Mouse (Mus musculus) bone marrow, adult 2 months (tissue): ENCODE data around the gene Crcp. TPM values are rescaled to one million over a fixed set of nuclear protein-coding genes. Genes with fewer than 3 reads are reported as not detected.
A peak's percentile ranks its signal among the peaks of the same experiment; 100 is the strongest.

Source experiments
- H3K27ac ChIP-seq: fragments of 200-500 bp; 2 replicates; pipeline ENCODE4 v1.5.1; 2012; ENCODE audit warnings: low read depth, mild to moderate bottlenecking, control low read depth, inconsistent platforms, low read length; ENCODE audit not compliant: control insufficient read depth, poor library complexity, insufficient read depth
- H3K4me1 ChIP-seq: fragments of 200-500 bp; 2 replicates; pipeline ENCODE4 v1.6.1; 2011; ENCODE audit warnings: low read length; ENCODE audit not compliant: control insufficient read depth, insufficient read depth
- H3K4me3 ChIP-seq: fragments of 200-500 bp; replicated peaks from 2 replicates; pipeline ENCODE3; 2011; ENCODE audit warnings: mild to moderate bottlenecking, low read depth, low read length, control low read depth; ENCODE audit not compliant: control insufficient read depth
- CTCF ChIP-seq: fragments of 200-500 bp; IDR thresholded peaks from 2 replicates; pipeline ENCODE4 v1.5.1; 2011; ENCODE audit warnings: low read length, control low read depth; ENCODE audit not compliant: control insufficient read depth, insufficient read depth
- POLR2A ChIP-seq: fragments of 200-500 bp; IDR thresholded peaks from 2 replicates; pipeline ENCODE4 v1.6.1; 2011; ENCODE audit warnings: low read depth, mild to moderate bottlenecking, control low read depth, low read length, borderline replicate concordance; ENCODE audit not compliant: control insufficient read depth
- WGBS: fragments of 180-500 bp; shearing (Covaris S2); methylation state at CpG from one replicate; pipeline ENCODE4 v1.1.7; 2018; 5-methylcytosine and 5-hydroxymethylcytosine counted together
- polyA plus RNA-seq: library from polyadenylated mRNA; stranded (reverse); fragments of >200 nt; gene quantifications from 2 replicates; pipeline ENCODE4 v1.2.4, GENCODE M21; 2011; ENCODE audit warnings: low replicate concordance; ENCODE audit not compliant: missing spikeins, insufficient read depth, insufficient read length

Crcp gene
- polyA plus RNA-seq, 1 experiment, result 18.0 TPM

- no peak for TF ChIP-seq POLR2A
- no peak for TF ChIP-seq CTCF
- no peak overlapping the region for H3K27ac ChIP-seq
- no peaks in the 10 kb centered on the region; the same call in 1 of the 2 replicates for H3K4me1 ChIP-seq
- H3K4me3 ChIP-seq, result no peak overlapping the region
- 86% methylated on average over 6 of the region's 6 CpGs for WGBS
Observed at GRCm38 (mm10) chr5:130074491-130074890, 45.4 kb downstream of the Crcp start.

- no peak overlapping the region for H3K27ac ChIP-seq
- H3K4me3 ChIP-seq, result no peak overlapping the region
- WGBS, result 49% methylated on average over 6 of the region's 6 CpGs
- peaks cover 2% of the 10 kb centered on the region; the same call in 1 of the 2 replicates for H3K4me1 ChIP-seq
- TF ChIP-seq POLR2A (no peak), CTCF (no peak)
Observed at GRCm38 (mm10) chr5:130076396-130076795, 47.3 kb downstream of the Crcp start.

GRCm38 (mm10) chr5:130078096-130078833, 49.2 kb downstream of the Crcp start:
- no peak overlapping the region for H3K27ac ChIP-seq

GRCm38 (mm10) chr5:130078834-130079156, 49.7 kb downstream of the Crcp start:
- peak overlapping the region; percentile 14 for H3K4me3 ChIP-seq
- no peak overlapping the region for H3K27ac ChIP-seq
- peaks cover 2% of the 10 kb centered on the region; the same call in 1 of the 2 replicates for H3K4me1 ChIP-seq
- WGBS, result 58% methylated on average over 6 of the region's 6 CpGs
- TF ChIP-seq CTCF (no peak), POLR2A (no peak)

More at GRCm38 (mm10) chr5:130078096-130078833, 49.2 kb downstream of the Crcp start:
- TF ChIP-seq CTCF (no peak), POLR2A (no peak)
- Histone ChIP-seq H3K4me1 (peaks cover 2% of the 10 kb centered on the region; the same call in 1 of the 2 replicates), H3K4me3 (no peak overlapping the region)
- WGBS, result 25% methylated on average over 9 of the region's 9 CpGs

GRCm38 (mm10) chr5:130079202-130080050, 50.3 kb downstream of the Crcp start:
- TF ChIP-seq CTCF (no peak), POLR2A (peak; percentile 84; the same call in 1 of the 2 replicates)
- 1% methylated on average over 86 of the region's 86 CpGs for WGBS
- Histone ChIP-seq H3K4me3 (peak overlapping the region; percentile 79), H3K27ac (peak overlapping the region; percentile 71; the same call in 1 of the 2 replicates), H3K4me1 (peaks cover 2% of the 10 kb centered on the region; the same call in 1 of the 2 replicates)

GRCm38 (mm10) chr5:130080051-130080681, 51.1 kb downstream of the Crcp start:
- no peak overlapping the region for H3K27ac ChIP-seq
- peak overlapping the region; percentile 79 for H3K4me3 ChIP-seq
- TF ChIP-seq POLR2A, result no peak
- peak; percentile 8; the same call in 1 of the 2 replicates for TF ChIP-seq CTCF
- WGBS, result 90% methylated on average over 16 of the region's 16 CpGs
- H3K4me1 ChIP-seq, result peaks cover 2% of the 10 kb centered on the region; the same call in 1 of the 2 replicates

GRCm38 (mm10) chr5:130081181-130081881, 52.2 kb downstream of the Crcp start:
- TF ChIP-seq CTCF, result peak; percentile 32; the same call in 1 of the 2 replicates
- TF ChIP-seq POLR2A, result no peak
- WGBS, result 83% methylated on average over 8 of the region's 8 CpGs
- Histone ChIP-seq H3K4me1 (peaks cover 2% of the 10 kb centered on the region; the same call in 1 of the 2 replicates), H3K4me3 (no peak overlapping the region), H3K27ac (no peak overlapping the region)
